Mouse (Mus musculus): ENCODE results near the gene Akt1. TPM values are rescaled to one million over a fixed set of nuclear protein-coding genes. Genes with fewer than 3 reads are reported as not detected.

Akt1 gene
- polyA plus RNA-seq, 1 experiment from 2014 or later = 51.4 TPM

DNA sequence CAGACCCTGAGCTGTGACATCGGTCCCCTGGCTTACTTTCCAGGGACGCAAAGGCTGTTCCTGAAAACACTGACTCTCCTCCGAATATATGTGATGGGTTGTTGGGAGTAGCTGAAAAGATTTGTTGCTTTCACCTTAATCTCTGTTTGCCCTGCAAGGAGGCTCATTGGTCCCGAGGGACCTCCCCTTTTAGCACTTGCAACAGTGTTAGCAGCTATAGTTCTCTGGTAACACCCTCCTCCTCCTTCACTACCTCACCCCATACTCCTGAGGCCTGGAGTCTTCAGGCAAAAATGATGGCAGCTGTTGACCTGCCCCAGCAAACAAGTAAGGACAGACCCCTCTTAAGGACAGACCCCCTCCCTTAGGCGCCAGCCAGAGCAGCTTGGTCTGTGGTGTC lies 44.3 kb upstream of the Akt1 start:
- Histone ChIP-seq H3K4me2 (ENCODE audit: low read depth, low read length) (no peak overlapping the region), H3K27me3 (ENCODE audit: control insufficient read depth, insufficient read depth, low read length) (peaks cover 9% of the 10 kb centered on the region), H3K9ac (ENCODE audit: low read length) (no peak overlapping the region), H3K9me3 (replicated peaks; ENCODE audit: control insufficient read depth, low read length) (peaks cover 3% of the 10 kb centered on the region), H3K4me3 (ENCODE audit: low read length) (no peak overlapping the region), H3K27ac (ENCODE audit: low read length) (no peak overlapping the region), H3K4me1 (ENCODE audit: control insufficient read depth, insufficient read depth, low read length) (peaks cover 14% of the 10 kb centered on the region), H3K36me3 (ENCODE audit: control insufficient read depth, insufficient read depth) (no peaks in the 10 kb centered on the region)
- no peak for ATAC-seq (replicated peaks; ENCODE audit: extremely low read depth, insufficient read depth, low FRiP score)
- WGBS = 55% methylated on average over 5 of the region's 5 CpGs

DNA sequence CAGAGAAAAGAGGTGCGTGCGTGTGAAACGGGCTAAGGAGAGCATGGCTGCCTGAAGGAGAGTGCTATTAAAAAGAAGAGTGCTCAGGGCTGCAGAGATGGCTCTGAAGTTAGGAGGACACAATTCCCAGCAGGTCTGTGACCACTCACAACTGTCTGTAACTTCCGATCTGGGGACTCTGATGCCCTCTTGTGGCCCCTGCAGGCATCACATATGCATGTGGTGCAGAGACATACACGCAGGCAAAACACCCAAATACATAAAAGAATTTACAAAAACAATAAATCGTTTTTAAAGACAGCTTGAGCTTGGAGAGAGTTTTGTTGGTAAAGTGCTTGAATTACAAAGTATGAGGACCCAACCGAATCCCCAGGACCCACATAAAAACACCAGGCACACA lies 42.5 kb upstream of the Akt1 start:
- 36% methylated on average over 7 of the region's 7 CpGs for WGBS
- Histone ChIP-seq H3K27ac (ENCODE audit: low read length) (no peak overlapping the region; the same call in 1 of the 2 replicates), H3K27me3 (ENCODE audit: control insufficient read depth, insufficient read depth, low read length) (peaks cover 7% of the 10 kb centered on the region; the same call in 1 of the 2 replicates), H3K9me3 (replicated peaks; ENCODE audit: control insufficient read depth, low read length) (peaks cover 3% of the 10 kb centered on the region), H3K4me2 (ENCODE audit: low read depth, low read length) (no peak overlapping the region), H3K9ac (ENCODE audit: low read length) (no peak overlapping the region), H3K4me3 (ENCODE audit: low read length) (no peak overlapping the region), H3K36me3 (ENCODE audit: control insufficient read depth, insufficient read depth) (no peaks in the 10 kb centered on the region), H3K4me1 (ENCODE audit: control insufficient read depth, insufficient read depth, low read length) (peaks cover 9% of the 10 kb centered on the region; the same call in 1 of the 2 replicates)
- ATAC-seq (replicated peaks; ENCODE audit: extremely low read depth, insufficient read depth, low FRiP score) = no peak

DNA sequence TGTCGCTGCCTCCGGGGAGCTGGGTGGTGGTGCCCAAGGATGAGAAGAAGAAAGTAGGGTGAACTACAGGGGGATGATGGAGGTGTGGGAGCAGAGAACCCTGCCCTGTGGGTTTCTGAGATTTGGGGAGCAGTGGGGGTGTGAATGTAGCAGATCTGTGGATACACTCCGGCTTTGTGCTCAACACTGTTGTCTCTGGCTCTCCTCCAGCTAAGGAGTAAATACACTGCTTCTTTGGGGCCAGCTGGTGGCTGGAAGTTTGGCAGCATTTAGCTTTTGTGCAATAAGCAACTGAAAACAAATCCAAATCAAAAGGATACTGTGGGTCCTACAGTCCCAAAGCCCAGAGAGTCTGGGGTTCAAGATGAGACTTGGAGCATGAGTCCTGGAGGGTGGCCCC lies 39.3 kb upstream of the Akt1 start:
- no peak for ATAC-seq (replicated peaks; ENCODE audit: extremely low read depth, insufficient read depth, low FRiP score)
- Histone ChIP-seq H3K9ac (ENCODE audit: low read length) (no peak overlapping the region), H3K9me3 (replicated peaks; ENCODE audit: control insufficient read depth, low read length) (peaks cover 3% of the 10 kb centered on the region), H3K4me3 (ENCODE audit: low read length) (no peak overlapping the region), H3K27ac (ENCODE audit: low read length) (no peak overlapping the region), H3K27me3 (ENCODE audit: control insufficient read depth, insufficient read depth, low read length) (no peaks in the 10 kb centered on the region), H3K4me1 (ENCODE audit: control insufficient read depth, insufficient read depth, low read length) (peaks cover 4% of the 10 kb centered on the region; the same call in 1 of the 2 replicates), H3K36me3 (ENCODE audit: control insufficient read depth, insufficient read depth) (no peaks in the 10 kb centered on the region), H3K4me2 (ENCODE audit: low read depth, low read length) (no peak overlapping the region)
- 60% methylated on average over 3 of the region's 3 CpGs for WGBS

DNA sequence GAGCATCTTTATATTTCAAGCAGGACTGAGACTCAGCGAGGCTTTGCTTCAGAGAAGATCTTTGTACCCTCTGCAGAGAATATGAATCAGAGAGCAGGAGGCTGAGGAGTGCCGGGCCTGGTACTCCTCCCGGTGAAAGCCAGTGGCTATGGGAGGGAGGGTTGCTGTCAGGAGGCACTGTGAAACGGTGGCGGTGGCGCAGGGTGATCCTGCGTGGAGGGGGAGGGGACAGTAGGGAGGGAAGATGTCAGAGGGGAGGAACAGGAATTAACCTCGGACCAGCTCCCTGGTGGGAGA lies 32.8 kb upstream of the Akt1 start:
- Histone ChIP-seq H3K36me3 (ENCODE audit: control insufficient read depth, insufficient read depth) (no peaks in the 10 kb centered on the region), H3K27me3 (ENCODE audit: control insufficient read depth, insufficient read depth, low read length) (peaks cover 12% of the 10 kb centered on the region), H3K9ac (ENCODE audit: low read length) (no peak overlapping the region), H3K4me1 (ENCODE audit: control insufficient read depth, insufficient read depth, low read length) (peaks cover 4% of the 10 kb centered on the region; the same call in 1 of the 2 replicates), H3K4me3 (ENCODE audit: low read length) (no peak overlapping the region), H3K27ac (ENCODE audit: low read length) (no peak overlapping the region), H3K9me3 (replicated peaks; ENCODE audit: control insufficient read depth, low read length) (no peaks in the 10 kb centered on the region; the same call in 1 of the 2 replicates), H3K4me2 (ENCODE audit: low read depth, low read length) (no peak overlapping the region)
- WGBS = 15% methylated on average over 8 of the region's 8 CpGs
- no peak for ATAC-seq (replicated peaks; ENCODE audit: extremely low read depth, insufficient read depth, low FRiP score)

DNA sequence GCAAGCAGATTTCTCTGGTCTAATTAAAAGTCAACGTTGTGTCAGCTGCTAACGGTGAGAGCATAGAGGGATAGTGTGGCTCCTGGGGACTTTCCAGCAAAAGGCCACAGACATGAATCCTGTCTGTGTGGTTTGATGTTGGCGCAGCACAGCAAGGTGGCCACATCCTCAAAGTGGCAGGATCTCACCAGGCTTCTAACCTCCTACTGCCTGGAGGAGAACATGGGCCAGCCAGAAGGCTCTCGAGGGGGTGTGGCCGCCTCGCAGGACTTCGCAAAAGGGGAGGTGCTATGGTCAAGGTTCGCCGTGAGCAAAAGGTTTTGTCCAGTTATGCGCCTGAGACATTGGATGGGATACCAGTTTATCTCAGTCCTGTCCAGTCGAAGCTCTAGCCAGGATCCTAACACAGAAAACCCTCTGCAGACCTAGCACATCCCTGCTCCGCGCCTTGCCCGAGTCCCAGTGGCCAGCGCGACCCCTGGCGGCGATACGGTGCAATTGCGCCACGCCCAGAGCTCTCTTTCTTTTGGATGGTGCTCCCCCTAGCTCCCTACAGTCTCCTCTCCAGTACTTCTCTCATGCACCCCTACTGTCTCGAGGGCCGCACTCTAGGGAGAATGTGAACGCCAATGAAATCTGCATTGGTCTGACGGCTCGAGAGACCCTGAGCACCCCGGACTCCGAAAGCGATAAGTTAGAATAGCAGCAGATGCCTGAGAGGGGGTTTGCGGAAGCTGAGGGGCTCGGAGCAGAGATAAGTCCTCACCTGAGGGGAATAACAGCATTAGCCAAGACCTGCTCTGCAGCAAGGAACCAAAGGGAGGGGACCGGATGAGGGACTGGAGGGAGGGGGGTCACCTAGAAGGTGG lies 32.3 kb upstream of the Akt1 start:
- peak; percentile 79 for ATAC-seq (replicated peaks; ENCODE audit: extremely low read depth, insufficient read depth, low FRiP score)

DNA sequence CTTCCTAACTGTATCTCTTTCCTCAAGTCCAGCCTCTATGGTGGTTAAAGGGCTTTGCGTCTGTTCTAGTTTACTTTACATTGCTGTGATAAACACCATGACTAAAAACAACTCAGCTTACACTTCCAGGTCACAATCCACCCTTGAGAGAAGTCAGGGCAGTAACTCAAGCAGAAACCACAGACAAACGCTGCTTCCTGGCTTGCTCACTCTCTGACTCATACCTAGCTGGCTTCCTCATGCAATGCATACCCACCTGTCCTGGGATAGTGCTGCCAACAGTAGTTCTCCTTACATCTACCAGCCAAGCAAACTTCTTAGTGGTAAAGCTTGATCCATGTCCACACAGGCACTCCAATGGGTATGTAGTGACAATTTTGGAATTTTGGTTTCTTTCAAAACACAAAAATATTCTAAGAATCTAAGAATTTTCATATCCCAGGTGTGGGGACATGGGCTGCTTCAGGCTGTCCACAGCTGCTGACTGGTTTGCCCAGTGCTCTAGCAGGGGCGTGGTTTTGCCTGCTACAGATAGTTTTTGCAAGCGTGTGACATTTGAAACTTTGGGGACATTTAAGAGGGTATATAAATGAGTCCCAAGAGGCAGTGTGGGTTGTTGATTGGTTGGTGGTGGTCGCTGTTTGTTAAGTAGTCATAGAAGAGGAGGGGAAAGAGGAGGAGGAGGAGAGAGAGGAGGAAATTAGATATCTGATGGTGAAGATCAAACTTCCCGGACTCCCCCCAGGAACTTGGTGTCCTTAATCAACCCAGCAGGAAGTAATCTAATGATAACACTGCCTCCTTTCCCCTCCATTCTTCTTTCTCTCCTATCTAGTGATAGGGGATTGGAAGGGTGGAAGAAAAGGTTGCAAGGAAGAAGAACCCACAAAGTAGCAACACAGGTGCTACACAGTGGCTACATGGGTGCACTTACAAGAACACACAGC lies 28.0 kb upstream of the Akt1 start:
- H3K27ac ChIP-seq (ENCODE audit: low read length) = no peak overlapping the region
- peaks cover 7% of the 10 kb centered on the region for H3K4me1 ChIP-seq (ENCODE audit: control insufficient read depth, insufficient read depth, low read length)
- no peaks in the 10 kb centered on the region for H3K9me3 ChIP-seq (replicated peaks; ENCODE audit: control insufficient read depth, low read length)
- no peaks in the 10 kb centered on the region for H3K36me3 ChIP-seq (ENCODE audit: control insufficient read depth, insufficient read depth)
- peaks cover 28% of the 10 kb centered on the region for H3K27me3 ChIP-seq (ENCODE audit: control insufficient read depth, insufficient read depth, low read length)
- no peak overlapping the region for H3K4me3 ChIP-seq (ENCODE audit: low read length)
- 39% methylated on average over 6 of the region's 6 CpGs for WGBS
- H3K9ac ChIP-seq (ENCODE audit: low read length) = no peak overlapping the region
- no peak for ATAC-seq (replicated peaks; ENCODE audit: extremely low read depth, insufficient read depth, low FRiP score)
- no peak overlapping the region for H3K4me2 ChIP-seq (ENCODE audit: low read depth, low read length)

More for the DNA sequence above, 32.3 kb upstream of the Akt1 start:
- peaks cover 14% of the 10 kb centered on the region for H3K27me3 ChIP-seq (ENCODE audit: control insufficient read depth, insufficient read depth, low read length)
- no peaks in the 10 kb centered on the region; the same call in 1 of the 2 replicates for H3K9me3 ChIP-seq (replicated peaks; ENCODE audit: control insufficient read depth, low read length)
- H3K4me3 ChIP-seq (ENCODE audit: low read length) = peak overlapping the region; percentile 32
- 9% methylated on average over 32 of the region's 32 CpGs for WGBS
- peak overlapping the region; percentile 60 for H3K4me2 ChIP-seq (ENCODE audit: low read depth, low read length)
- peak overlapping the region; percentile 30; the same call in 1 of the 2 replicates for H3K9ac ChIP-seq (ENCODE audit: low read length)
- H3K36me3 ChIP-seq (ENCODE audit: control insufficient read depth, insufficient read depth) = no peaks in the 10 kb centered on the region
- H3K27ac ChIP-seq (ENCODE audit: low read length) = no peak overlapping the region
- H3K4me1 ChIP-seq (ENCODE audit: control insufficient read depth, insufficient read depth, low read length) = peaks cover 4% of the 10 kb centered on the region; the same call in 1 of the 2 replicates

DNA sequence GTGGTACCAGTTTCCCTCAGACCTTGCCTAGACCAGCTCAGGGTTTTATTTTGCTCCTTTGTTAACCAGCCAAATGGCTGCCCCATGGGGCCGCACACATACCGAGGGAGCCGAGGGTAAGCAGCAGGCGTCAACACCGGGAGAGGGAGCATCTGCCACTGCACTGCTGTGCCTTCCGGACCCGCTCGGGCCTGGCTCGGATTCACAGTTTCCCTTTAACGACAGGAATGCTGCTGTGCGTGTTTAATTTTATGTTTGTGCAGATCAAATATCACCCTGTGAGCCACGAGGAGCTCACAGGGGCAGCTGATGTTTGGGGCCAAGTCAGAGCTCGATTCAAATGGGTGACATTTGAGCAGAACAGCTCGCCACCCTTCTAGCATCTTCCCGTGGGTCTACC lies 25.8 kb upstream of the Akt1 start:
- Histone ChIP-seq H3K4me1 (ENCODE audit: control insufficient read depth, insufficient read depth, low read length) (peaks cover 5% of the 10 kb centered on the region), H3K27ac (ENCODE audit: low read length) (no peak overlapping the region), H3K4me3 (ENCODE audit: low read length) (peak overlapping the region; percentile 22)

DNA sequence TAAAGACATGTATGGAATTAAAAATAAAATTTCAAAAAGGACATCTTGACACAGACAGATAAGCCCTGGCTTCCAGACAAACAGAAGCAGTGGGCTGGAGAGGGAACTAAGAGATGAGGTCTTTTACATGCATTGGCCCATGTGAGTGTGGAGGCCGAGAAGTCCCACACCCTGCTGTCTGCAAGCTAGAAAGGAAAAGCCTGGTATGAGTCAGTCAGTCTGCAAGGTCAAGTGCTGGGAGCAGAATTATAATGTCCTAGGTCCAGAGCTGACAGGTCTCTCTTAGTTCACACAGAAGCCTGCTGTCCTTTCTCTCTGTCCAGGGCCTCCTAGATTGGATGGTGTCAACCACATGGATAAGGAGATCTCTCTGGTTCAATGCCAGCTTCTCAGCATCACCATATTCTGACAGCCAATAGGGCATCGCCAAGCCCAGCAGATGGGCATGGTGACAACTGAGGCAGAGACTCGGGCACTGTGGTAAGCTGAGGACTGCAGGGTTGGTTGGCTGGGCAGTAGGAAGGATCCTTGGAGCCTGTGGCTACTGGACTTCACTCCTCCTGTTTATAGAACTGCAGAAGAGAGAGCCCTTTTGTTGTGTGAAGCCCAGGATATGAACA lies 22.2 kb upstream of the Akt1 start:
- H3K4me2 ChIP-seq (ENCODE audit: low read depth, low read length) = no peak overlapping the region
- no peak overlapping the region for H3K27ac ChIP-seq (ENCODE audit: low read length)
- no peak overlapping the region for H3K9ac ChIP-seq (ENCODE audit: low read length)
- 66% methylated on average over 3 of the region's 3 CpGs for WGBS
- H3K27me3 ChIP-seq (ENCODE audit: control insufficient read depth, insufficient read depth, low read length) = peaks cover 20% of the 10 kb centered on the region
- no peaks in the 10 kb centered on the region for H3K9me3 ChIP-seq (replicated peaks; ENCODE audit: control insufficient read depth, low read length)
- peaks cover 18% of the 10 kb centered on the region for H3K4me1 ChIP-seq (ENCODE audit: control insufficient read depth, insufficient read depth, low read length)
- H3K36me3 ChIP-seq (ENCODE audit: control insufficient read depth, insufficient read depth) = no peaks in the 10 kb centered on the region
- no peak for ATAC-seq (replicated peaks; ENCODE audit: extremely low read depth, insufficient read depth, low FRiP score)
- no peak overlapping the region for H3K4me3 ChIP-seq (ENCODE audit: low read length)

More for the DNA sequence above, 25.8 kb upstream of the Akt1 start:
- Histone ChIP-seq H3K9me3 (replicated peaks; ENCODE audit: control insufficient read depth, low read length) (no peaks in the 10 kb centered on the region), H3K27me3 (ENCODE audit: control insufficient read depth, insufficient read depth, low read length) (peaks cover 28% of the 10 kb centered on the region), H3K36me3 (ENCODE audit: control insufficient read depth, insufficient read depth) (no peaks in the 10 kb centered on the region), H3K9ac (ENCODE audit: low read length) (peak overlapping the region; percentile 59), H3K4me2 (ENCODE audit: low read depth, low read length) (peak overlapping the region; percentile 51)
- 8% methylated on average over 15 of the region's 15 CpGs for WGBS
- ATAC-seq (replicated peaks; ENCODE audit: extremely low read depth, insufficient read depth, low FRiP score) = no peak
